Mouse (Mus musculus): ENCODE results near the gene Rora. TPM values are rescaled to one million over a fixed set of nuclear protein-coding genes. Genes with fewer than 3 reads are reported as not detected.

Rora gene
- polyA plus RNA-seq, 1 experiment: 24.1 TPM

- H3K4me3 ChIP-seq (ENCODE audit: control insufficient read depth, low read depth, low read length): no peak overlapping the region
- H3K36me3 ChIP-seq (ENCODE audit: control insufficient read depth, insufficient read depth, low read length): no peaks in the 10 kb centered on the region
- no peak overlapping the region for H3K27ac ChIP-seq (ENCODE audit: control insufficient read depth, insufficient read depth, low read depth, low read length)
- no peak for TF ChIP-seq POLR2A (IDR thresholded peaks at IDR 0.05; ENCODE audit: control insufficient read depth, low read depth, low read length)
- TF ChIP-seq CTCF (IDR thresholded peaks at IDR 0.05; ENCODE audit: control insufficient read depth, insufficient read depth, insufficient replicate concordance, low read depth, low read length): no peak
- H3K27me3 ChIP-seq (ENCODE audit: control insufficient read depth, insufficient read depth, low read length): no peaks in the 10 kb centered on the region
- H3K4me1 ChIP-seq (ENCODE audit: control insufficient read depth, insufficient read depth, low read length): no peaks in the 10 kb centered on the region
These were observed 331.5 kb downstream of the Rora start for GRCm38 (mm10) chr9:68985046-68985445.

DNA sequence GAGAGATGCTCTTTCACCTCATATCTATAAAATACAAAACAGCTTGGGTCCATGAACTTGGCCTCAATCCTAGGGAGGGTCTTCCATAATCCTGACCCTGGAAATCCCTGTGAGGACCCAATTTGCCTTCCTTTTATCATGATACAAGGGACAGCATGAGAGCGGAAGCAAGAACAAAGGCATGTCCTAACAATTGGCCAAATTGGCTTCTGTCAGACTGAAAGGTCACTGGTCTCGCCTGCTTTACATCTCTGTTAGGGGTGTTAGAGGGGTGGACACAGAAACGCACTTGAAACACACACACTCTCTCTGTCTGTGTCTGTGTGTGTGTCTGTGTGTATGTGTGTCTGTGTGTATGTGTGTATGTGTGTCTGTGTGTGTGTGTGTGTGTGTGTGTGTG, 332.2 kb downstream of the Rora start:
- Histone ChIP-seq H3K27me3 (ENCODE audit: control insufficient read depth, insufficient read depth, low read length) (no peaks in the 10 kb centered on the region), H3K4me1 (ENCODE audit: control insufficient read depth, insufficient read depth, low read length) (no peaks in the 10 kb centered on the region)
- TF ChIP-seq CTCF (IDR thresholded peaks at IDR 0.05; ENCODE audit: control insufficient read depth, insufficient read depth, insufficient replicate concordance, low read depth, low read length): no peak
- TF ChIP-seq POLR2A (IDR thresholded peaks at IDR 0.05; ENCODE audit: control insufficient read depth, low read depth, low read length): no peak

DNA sequence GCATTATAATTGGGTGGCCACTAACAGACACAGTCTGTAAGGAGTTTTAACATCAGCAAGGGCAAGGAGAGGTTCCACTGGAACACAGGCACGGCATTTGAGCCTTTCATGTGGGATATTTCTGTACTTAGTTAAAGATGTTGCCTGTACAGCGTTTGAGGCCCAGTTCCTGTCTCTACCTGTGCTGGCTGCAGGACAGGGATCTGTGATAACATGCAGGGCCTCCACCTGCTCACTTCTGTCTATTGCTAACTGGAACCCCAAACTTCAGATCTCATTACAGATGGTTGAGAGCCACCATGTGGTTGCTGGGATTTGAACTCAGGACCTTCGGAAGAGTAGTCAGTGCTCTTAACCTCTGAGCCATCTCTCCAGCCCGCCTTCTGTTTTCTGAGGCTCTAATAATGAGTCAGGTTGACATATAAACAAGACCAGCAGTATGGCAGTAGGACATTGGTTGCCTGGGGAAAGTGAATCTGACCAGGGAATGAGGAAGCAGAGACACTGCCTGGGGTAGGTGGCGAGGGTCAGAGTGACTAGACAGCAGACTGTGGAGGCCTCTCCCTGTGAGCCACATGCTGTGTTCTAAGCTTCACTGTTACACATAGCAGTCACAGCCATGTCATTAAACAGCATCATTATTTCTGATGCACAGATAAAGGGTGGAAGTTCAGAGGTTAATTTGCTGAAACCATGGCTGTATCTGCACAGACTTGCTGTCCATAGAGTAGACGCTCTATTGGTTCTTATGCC, 333.9 kb downstream of the Rora start:
- TF ChIP-seq CTCF (IDR thresholded peaks at IDR 0.05; ENCODE audit: control insufficient read depth, insufficient read depth, insufficient replicate concordance, low read depth, low read length): no peak
- no peak for TF ChIP-seq POLR2A (IDR thresholded peaks at IDR 0.05; ENCODE audit: control insufficient read depth, low read depth, low read length)
- Histone ChIP-seq H3K27me3 (ENCODE audit: control insufficient read depth, insufficient read depth, low read length) (no peaks in the 10 kb centered on the region), H3K4me3 (ENCODE audit: control insufficient read depth, low read depth, low read length) (no peak overlapping the region), H3K27ac (ENCODE audit: control insufficient read depth, insufficient read depth, low read depth, low read length) (no peak overlapping the region), H3K4me1 (ENCODE audit: control insufficient read depth, insufficient read depth, low read length) (no peaks in the 10 kb centered on the region), H3K36me3 (ENCODE audit: control insufficient read depth, insufficient read depth, low read length) (no peaks in the 10 kb centered on the region)

More for the DNA sequence above, 332.2 kb downstream of the Rora start:
- H3K4me3 ChIP-seq (ENCODE audit: control insufficient read depth, low read depth, low read length): no peak overlapping the region
- no peaks in the 10 kb centered on the region for H3K36me3 ChIP-seq (ENCODE audit: control insufficient read depth, insufficient read depth, low read length)
- H3K27ac ChIP-seq (ENCODE audit: control insufficient read depth, insufficient read depth, low read depth, low read length): no peak overlapping the region

GRCm38 (mm10) chr9:68988162-68988911, 334.8 kb downstream of the Rora start:
- TF ChIP-seq CTCF (IDR thresholded peaks at IDR 0.05; ENCODE audit: control insufficient read depth, insufficient read depth, insufficient replicate concordance, low read depth, low read length) (no peak), POLR2A (IDR thresholded peaks at IDR 0.05; ENCODE audit: control insufficient read depth, low read depth, low read length) (no peak)
- H3K27ac ChIP-seq (ENCODE audit: control insufficient read depth, insufficient read depth, low read depth, low read length): no peak overlapping the region
- H3K4me3 ChIP-seq (ENCODE audit: control insufficient read depth, low read depth, low read length): no peak overlapping the region
- H3K27me3 ChIP-seq (ENCODE audit: control insufficient read depth, insufficient read depth, low read length): no peaks in the 10 kb centered on the region
- no peaks in the 10 kb centered on the region for H3K36me3 ChIP-seq (ENCODE audit: control insufficient read depth, insufficient read depth, low read length)
- H3K4me1 ChIP-seq (ENCODE audit: control insufficient read depth, insufficient read depth, low read length): no peaks in the 10 kb centered on the region

- H3K27me3 ChIP-seq (ENCODE audit: control insufficient read depth, insufficient read depth, low read length): no peaks in the 10 kb centered on the region
- no peaks in the 10 kb centered on the region for H3K36me3 ChIP-seq (ENCODE audit: control insufficient read depth, insufficient read depth, low read length)
- no peaks in the 10 kb centered on the region for H3K4me1 ChIP-seq (ENCODE audit: control insufficient read depth, insufficient read depth, low read length)
- no peak overlapping the region for H3K27ac ChIP-seq (ENCODE audit: control insufficient read depth, insufficient read depth, low read depth, low read length)
- H3K4me3 ChIP-seq (ENCODE audit: control insufficient read depth, low read depth, low read length): no peak overlapping the region
- TF ChIP-seq CTCF (IDR thresholded peaks at IDR 0.05; ENCODE audit: control insufficient read depth, insufficient read depth, insufficient replicate concordance, low read depth, low read length) (no peak), POLR2A (IDR thresholded peaks at IDR 0.05; ENCODE audit: control insufficient read depth, low read depth, low read length) (no peak)
These were observed 336.4 kb downstream of the Rora start for GRCm38 (mm10) chr9:68989885-68990449.

- Histone ChIP-seq H3K27ac (ENCODE audit: control insufficient read depth, insufficient read depth, low read depth, low read length) (no peak overlapping the region), H3K4me1 (ENCODE audit: control insufficient read depth, insufficient read depth, low read length) (no peaks in the 10 kb centered on the region), H3K4me3 (ENCODE audit: control insufficient read depth, low read depth, low read length) (no peak overlapping the region), H3K36me3 (ENCODE audit: control insufficient read depth, insufficient read depth, low read length) (no peaks in the 10 kb centered on the region), H3K27me3 (ENCODE audit: control insufficient read depth, insufficient read depth, low read length) (no peaks in the 10 kb centered on the region)
- TF ChIP-seq CTCF (IDR thresholded peaks at IDR 0.05; ENCODE audit: control insufficient read depth, insufficient read depth, insufficient replicate concordance, low read depth, low read length) (no peak), POLR2A (IDR thresholded peaks at IDR 0.05; ENCODE audit: control insufficient read depth, low read depth, low read length) (no peak)
These were observed 340.3 kb downstream of the Rora start for GRCm38 (mm10) chr9:68993881-68994280.

DNA sequence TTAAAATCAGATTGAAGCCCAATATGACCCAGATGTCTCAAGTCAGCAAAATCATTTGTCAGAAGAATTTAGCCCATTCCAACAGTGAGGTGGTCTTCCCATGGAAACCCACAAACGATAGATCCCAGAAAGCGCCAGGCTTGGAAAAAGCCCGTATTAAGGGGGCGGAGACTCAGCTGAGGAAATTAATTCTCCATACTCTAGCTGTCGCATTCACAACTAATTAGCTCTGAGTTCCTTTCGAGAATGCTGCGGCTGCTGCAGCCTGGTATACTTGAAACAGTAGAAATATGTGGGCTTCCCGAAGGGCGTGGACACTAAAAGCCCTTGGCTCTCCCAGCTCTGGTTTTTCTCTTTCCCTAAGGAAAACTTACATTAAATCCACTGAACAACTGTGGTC, 345.4 kb downstream of the Rora start:
- no peaks in the 10 kb centered on the region for H3K4me1 ChIP-seq (ENCODE audit: control insufficient read depth, insufficient read depth, low read length)
- no peak overlapping the region for H3K27ac ChIP-seq (ENCODE audit: control insufficient read depth, insufficient read depth, low read depth, low read length)
- H3K4me3 ChIP-seq (ENCODE audit: control insufficient read depth, low read depth, low read length): no peak overlapping the region
- H3K36me3 ChIP-seq (ENCODE audit: control insufficient read depth, insufficient read depth, low read length): no peaks in the 10 kb centered on the region
- TF ChIP-seq POLR2A (IDR thresholded peaks at IDR 0.05; ENCODE audit: control insufficient read depth, low read depth, low read length) (no peak), CTCF (IDR thresholded peaks at IDR 0.05; ENCODE audit: control insufficient read depth, insufficient read depth, insufficient replicate concordance, low read depth, low read length) (no peak)
- no peaks in the 10 kb centered on the region for H3K27me3 ChIP-seq (ENCODE audit: control insufficient read depth, insufficient read depth, low read length)
